Mouse (Mus musculus): ENCODE measurements around the gene Ctnnb1.

Gene Ctnnb1

GRCm38 (mm10) chr9:120960611-120961010 is 31.6 kb downstream of the Ctnnb1 start:
- no peak for ATAC-seq (ENCODE audit: insufficient number of reproducible peaks, low FRiP score, low TSS enrichment)

DNA sequence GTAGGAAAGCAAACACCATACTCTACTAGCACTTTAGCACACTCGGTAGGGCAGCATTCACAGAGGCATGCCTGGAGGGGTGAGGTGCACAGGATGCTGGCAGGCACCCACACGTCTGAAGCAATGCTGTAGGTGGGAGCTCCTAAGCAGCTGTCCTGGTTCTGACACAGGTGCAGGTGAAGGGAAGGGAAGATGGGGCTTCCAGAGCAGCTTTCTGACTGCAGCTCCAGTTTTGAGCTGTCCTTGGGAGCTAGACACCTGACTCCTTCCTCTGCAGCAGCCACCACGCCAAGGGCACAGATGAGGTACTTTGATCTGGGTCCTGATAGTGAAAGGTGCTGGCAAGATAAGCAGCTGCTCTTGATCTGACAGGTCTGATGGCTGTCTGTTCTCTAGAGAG is 32.5 kb downstream of the Ctnnb1 start:
- ATAC-seq (ENCODE audit: insufficient number of reproducible peaks, low FRiP score, low TSS enrichment), result no peak

- no peak for ATAC-seq (ENCODE audit: insufficient number of reproducible peaks, low FRiP score, low TSS enrichment)
These were observed 33.1 kb downstream of the Ctnnb1 start for GRCm38 (mm10) chr9:120961969-120962700.

DNA sequence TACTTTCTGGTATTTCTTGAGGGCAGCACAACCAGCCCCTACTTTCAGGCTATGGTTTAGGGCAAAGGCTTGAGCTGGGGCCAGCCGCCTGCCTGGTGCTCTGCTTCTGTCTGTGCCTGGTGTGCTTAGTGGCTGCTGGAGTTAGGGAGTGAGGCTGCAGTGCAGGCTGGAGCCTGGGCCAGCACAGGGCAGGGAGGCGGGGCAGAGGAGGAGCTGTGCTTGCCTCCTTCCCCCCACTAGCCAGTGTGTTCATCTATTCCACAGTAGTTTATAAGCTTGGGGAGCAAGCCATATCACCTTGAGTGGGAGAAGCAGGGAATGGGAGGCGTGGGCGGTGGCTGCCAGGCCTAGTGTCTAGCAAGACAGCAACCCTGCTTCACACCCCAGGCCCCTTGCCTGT is 34.1 kb downstream of the Ctnnb1 start:
- ATAC-seq (ENCODE audit: insufficient number of reproducible peaks, low FRiP score, low TSS enrichment), result no peak

DNA sequence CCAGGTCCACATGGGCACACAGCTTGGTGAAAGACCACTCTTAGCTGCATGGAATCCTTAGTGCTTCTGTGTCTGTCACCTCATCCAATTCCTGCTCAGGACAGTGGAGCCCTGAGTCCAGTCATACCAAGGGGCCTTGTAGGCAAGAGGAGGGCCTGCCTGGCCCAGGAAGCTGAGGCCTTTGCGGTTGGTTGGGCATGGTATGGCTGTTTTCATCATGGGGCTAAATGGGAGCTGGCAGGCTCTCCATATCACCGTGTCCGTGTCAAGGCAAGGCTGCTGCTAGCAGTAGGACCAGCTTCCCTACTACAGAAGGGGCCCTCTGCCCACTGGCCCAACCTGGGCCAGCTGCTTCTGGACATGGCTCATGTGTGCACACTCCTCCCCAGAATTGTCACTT is 34.7 kb downstream of the Ctnnb1 start:
- ATAC-seq (ENCODE audit: insufficient number of reproducible peaks, low FRiP score, low TSS enrichment), result no peak

DNA sequence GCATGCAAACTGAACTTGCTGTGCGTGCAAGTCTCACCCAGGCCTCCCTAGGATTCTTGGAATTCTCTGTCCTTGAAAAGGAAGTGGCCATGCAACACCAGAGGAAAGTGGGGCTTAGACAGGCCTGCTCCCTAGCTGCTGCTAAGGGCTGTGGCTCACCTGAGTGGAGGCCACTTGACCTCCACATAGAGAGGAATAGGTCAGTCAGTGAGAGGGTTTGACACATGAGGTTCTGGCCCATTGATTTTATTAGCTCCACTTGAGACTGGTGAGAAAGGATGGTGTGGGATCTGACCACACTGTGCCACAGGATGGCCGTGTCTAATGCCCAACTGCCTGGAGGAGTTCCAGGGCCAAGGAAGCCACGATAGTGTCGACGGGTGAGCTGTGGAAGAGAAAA is 35.2 kb downstream of the Ctnnb1 start:
- no peak for ATAC-seq (ENCODE audit: insufficient number of reproducible peaks, low FRiP score, low TSS enrichment)

DNA sequence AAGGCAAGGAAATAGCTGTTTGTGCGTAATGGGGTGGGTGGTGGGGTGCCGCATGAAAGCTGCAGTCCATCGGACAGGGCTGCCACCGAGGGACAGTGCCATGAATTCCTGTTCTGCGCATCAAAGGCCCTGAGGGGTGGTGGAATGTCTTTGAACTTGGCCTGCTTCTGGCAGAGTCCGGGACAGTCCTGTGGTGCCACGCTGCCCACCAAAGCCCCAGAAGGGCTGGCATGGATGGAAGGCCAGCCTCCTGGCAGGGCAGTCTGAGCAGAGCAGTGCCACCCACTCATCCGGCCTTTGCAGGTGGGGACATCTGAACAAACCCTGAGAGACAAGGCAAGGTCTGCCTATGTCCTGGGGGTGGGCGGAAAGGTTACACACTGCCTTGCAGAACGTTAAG is 36.0 kb downstream of the Ctnnb1 start:
- ATAC-seq (ENCODE audit: insufficient number of reproducible peaks, low FRiP score, low TSS enrichment), result no peak

- no peak for ATAC-seq (ENCODE audit: insufficient number of reproducible peaks, low FRiP score, low TSS enrichment)
These were observed 44.1 kb downstream of the Ctnnb1 start for GRCm38 (mm10) chr9:120973026-120973515.

DNA sequence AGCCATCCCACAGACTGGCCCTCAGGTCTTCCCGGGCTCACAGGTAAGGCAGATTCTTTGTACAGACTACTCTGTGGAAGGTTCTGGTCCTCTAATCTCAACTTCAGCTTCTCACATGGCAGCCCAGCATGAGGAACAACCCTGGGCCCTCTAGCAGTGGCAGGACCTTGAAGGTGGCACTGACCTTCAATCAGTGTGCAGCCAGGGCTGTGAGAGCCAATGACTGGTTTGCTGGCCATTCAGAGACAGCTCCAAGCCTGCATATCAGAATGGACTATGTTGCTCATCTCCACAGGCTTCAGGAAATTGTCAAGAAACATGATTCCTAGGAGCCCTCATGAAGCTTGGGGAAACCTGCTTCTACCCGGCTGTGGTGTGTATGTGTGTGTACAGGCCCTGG is 45.2 kb downstream of the Ctnnb1 start:
- no peak for ATAC-seq (ENCODE audit: insufficient number of reproducible peaks, low FRiP score, low TSS enrichment)

- ATAC-seq (ENCODE audit: insufficient number of reproducible peaks, low FRiP score, low TSS enrichment), result no peak
These were observed 47.1 kb downstream of the Ctnnb1 start for GRCm38 (mm10) chr9:120976158-120976557.

- no peak for ATAC-seq (ENCODE audit: insufficient number of reproducible peaks, low FRiP score, low TSS enrichment)
These were observed 47.8 kb downstream of the Ctnnb1 start for GRCm38 (mm10) chr9:120976856-120977255.

DNA sequence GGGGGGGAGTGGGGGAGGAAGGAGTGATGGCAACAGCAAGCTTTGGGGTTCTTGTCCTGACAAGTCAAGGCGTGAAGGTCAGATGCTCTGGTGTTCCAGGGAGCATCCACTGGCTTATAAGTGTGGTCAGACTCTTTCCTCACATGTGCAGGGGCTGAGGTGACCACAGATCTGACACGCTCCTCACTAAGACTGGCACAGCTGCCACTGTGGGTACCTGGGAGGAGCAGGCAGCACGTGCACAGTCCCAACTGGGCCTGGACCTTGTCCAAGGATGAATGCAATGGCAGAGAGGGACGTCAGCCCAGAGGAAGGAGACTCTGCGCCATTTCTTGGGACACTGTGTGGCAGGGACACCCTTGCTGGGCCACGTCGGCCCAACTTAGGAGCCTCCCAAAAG is 52.8 kb downstream of the Ctnnb1 start:
- no peak for ATAC-seq (ENCODE audit: insufficient number of reproducible peaks, low FRiP score, low TSS enrichment)

DNA sequence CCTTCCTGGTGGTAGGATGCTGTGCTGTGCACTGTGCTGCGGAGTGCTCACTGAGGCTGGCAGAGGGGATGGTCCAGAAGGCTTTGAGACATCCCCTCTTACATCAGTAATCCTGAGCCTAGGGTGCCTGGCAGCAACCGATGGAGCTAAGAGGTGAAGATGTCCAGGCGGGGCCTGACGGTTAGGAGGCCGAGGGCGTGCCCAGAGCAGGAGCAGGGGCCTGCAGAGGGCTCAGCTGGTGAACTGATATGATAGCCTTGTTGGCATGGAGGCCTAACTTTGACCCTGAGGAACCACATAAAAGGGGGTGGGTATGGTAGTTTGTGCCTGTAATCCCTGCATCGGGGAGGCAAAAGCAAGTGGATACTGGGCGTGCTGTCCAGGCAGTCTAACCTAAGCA is 54.8 kb downstream of the Ctnnb1 start:
- ATAC-seq (ENCODE audit: insufficient number of reproducible peaks, low FRiP score, low TSS enrichment), result no peak

GRCm38 (mm10) chr9:120984509-120984908 is 55.5 kb downstream of the Ctnnb1 start:
- ATAC-seq (ENCODE audit: insufficient number of reproducible peaks, low FRiP score, low TSS enrichment), result no peak

GRCm38 (mm10) chr9:120985009-120985408 is 56.0 kb downstream of the Ctnnb1 start:
- ATAC-seq (ENCODE audit: insufficient number of reproducible peaks, low FRiP score, low TSS enrichment), result no peak

DNA sequence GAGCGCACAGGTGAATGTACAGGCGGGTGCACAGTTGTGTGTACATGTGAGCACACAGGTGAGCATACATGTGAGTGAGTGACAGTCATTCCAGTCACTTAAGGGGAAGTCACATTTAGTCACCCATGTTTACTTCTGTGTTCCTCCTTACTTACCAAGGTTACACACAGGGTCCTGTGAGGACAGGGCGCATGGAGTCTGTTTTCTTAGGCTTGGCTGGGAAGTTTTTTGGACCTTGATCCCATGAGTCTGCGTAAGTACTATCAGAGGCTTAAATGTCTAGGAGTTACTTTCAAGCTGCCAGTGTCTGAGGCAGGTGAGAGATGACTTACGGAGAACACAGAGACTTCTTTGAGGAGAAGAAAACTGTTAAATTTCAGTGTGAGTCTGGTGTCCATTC is 56.5 kb downstream of the Ctnnb1 start:
- ATAC-seq (ENCODE audit: insufficient number of reproducible peaks, low FRiP score, low TSS enrichment), result no peak

- no peak for ATAC-seq (ENCODE audit: insufficient number of reproducible peaks, low FRiP score, low TSS enrichment)
These were observed 57.2 kb downstream of the Ctnnb1 start for GRCm38 (mm10) chr9:120986255-120986654.

DNA sequence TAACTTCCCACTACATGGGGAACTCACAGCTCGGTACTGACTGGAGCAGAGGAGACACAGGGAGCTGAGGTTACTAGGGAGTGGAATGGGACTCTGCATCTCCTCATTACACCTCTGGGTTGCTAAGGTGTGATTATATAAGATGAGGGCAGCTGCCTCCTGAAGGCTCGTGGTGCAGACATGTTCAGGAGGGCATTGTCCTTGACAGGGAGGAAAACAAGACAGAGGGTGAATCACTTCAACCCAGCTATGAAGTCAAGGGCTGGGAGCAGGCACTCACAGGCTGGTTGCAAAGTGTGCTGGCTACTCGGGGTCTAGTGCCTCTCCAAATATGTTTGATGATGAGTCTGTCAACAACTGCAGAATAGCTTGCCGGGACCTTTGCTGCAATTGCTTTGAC is 58.0 kb downstream of the Ctnnb1 start:
- ATAC-seq (ENCODE audit: insufficient number of reproducible peaks, low FRiP score, low TSS enrichment), result no peak

- no peak for ATAC-seq (ENCODE audit: insufficient number of reproducible peaks, low FRiP score, low TSS enrichment)
These were observed 59.1 kb downstream of the Ctnnb1 start for GRCm38 (mm10) chr9:120988088-120988487.

- no peak for ATAC-seq (ENCODE audit: insufficient number of reproducible peaks, low FRiP score, low TSS enrichment)
These were observed 61.0 kb downstream of the Ctnnb1 start for GRCm38 (mm10) chr9:120989806-120990700.

DNA sequence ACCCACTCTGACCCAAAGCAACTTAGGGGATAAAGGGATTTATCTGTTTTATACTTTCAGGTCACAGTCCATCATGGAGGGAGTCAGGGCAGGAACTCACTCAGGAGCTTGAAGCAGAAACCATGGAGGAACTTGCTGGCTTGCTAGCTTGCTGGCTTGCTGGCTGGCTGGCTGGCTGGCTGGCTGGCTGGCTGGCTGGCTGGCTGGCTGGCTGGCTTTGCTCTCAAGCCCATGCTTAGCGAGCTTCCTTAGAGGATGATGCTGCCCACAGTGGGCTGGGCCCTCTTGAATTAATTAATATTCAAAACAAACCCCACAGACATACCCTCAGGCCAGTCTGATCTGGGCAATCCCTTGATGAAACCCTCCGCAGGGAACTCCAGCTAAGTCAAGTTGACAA is 62.8 kb downstream of the Ctnnb1 start:
- no peak for ATAC-seq (ENCODE audit: insufficient number of reproducible peaks, low FRiP score, low TSS enrichment)

- no peak for ATAC-seq (ENCODE audit: insufficient number of reproducible peaks, low FRiP score, low TSS enrichment)
These were observed 64.0 kb downstream of the Ctnnb1 start for GRCm38 (mm10) chr9:120993004-120993403.

Data from cerebellum, adult (tissue).